Mouse (Mus musculus) E14TG2a.4 (cell line): Measurements from ENCODE around the gene Iqch.

ENCODE experiments used
- CTCF ChIP-seq: conservative IDR thresholded peaks from 2 replicates; pipeline ENCODE4 v1.5.1; 2014; ENCODE audit warnings: low read length
- POU5F1 ChIP-seq: IDR thresholded peaks from 2 replicates; pipeline ENCODE4 v1.6.1; 2014; ENCODE audit warnings: low read length, borderline replicate concordance

DNA sequence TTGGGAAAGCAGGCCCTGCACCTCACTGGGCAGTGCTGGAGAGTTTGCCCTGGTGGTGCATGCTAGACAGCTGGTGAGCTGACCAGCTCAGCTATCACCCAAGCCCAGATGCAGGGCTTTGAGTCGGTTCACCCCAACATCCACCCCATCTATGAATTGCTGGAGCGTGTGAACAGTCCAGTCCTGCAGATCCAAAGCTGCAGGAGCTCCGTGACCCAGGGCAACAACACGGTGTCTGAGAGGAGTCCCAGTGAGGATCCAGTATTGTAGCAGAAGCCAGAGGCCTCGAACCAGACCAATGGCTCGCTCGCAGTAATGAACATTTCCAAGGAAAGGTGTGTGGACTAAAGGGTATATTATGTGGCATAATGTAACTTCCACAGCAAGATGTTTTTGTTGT, 61.0 kb downstream of the Iqch start:
- TF ChIP-seq CTCF, result no peak
- TF ChIP-seq POU5F1, result no peak
